Mouse (Mus musculus) hindbrain, embryonic 12.5 days (tissue): ENCODE results near the gene Csf2ra. TPM values are rescaled to one million over a fixed set of nuclear protein-coding genes. Genes with fewer than 3 reads are reported as not detected.
"Not testable (repeated sequence)": the region's sequence is repeated elsewhere in the genome, so short reads cannot be mapped to it uniquely, and the experiment has no call there.

Source experiments
- ATAC-seq: fragments of 200-750 bp; cut with Nextera tagmentation; 2 replicates; pipeline ENCODE4 v1.8.0; 2017; ENCODE audit warnings: moderate TSS enrichment; ENCODE audit not compliant: low FRiP score
- H3K27ac ChIP-seq: fragments of 300-500 bp; sonication (generic); 2 replicates; pipeline ENCODE4 v1.5.1; 2016; ENCODE audit warnings: mild to moderate bottlenecking
- H3K27me3 ChIP-seq: fragments of 300-500 bp; sonication (generic); 2 replicates; pipeline ENCODE4 v1.6.1; 2016; ENCODE audit warnings: mild to moderate bottlenecking
- H3K36me3 ChIP-seq: fragments of 300-500 bp; sonication (generic); 2 replicates; pipeline ENCODE4 v1.6.1; 2016; ENCODE audit warnings: mild to moderate bottlenecking
- H3K4me1 ChIP-seq: fragments of 300-500 bp; sonication (generic); 2 replicates; pipeline ENCODE4 v1.6.1; 2016
- H3K4me2 ChIP-seq: fragments of 300-500 bp; sonication (generic); replicated peaks from 2 replicates; pipeline ENCODE4 v1.6.1; 2016; ENCODE audit warnings: mild to moderate bottlenecking
- H3K4me3 ChIP-seq: fragments of 300-500 bp; sonication (generic); 2 replicates; pipeline ENCODE4 v1.5.1; 2016; ENCODE audit warnings: mild to moderate bottlenecking
- H3K9ac ChIP-seq: fragments of 300-500 bp; sonication (generic); 2 replicates; pipeline ENCODE4 v1.6.1; 2016; ENCODE audit warnings: mild to moderate bottlenecking, moderate library complexity
- H3K9me3 ChIP-seq: fragments of 300-500 bp; sonication (generic); replicated peaks from 2 replicates; pipeline ENCODE4 v1.6.1; 2016; ENCODE audit warnings: mild to moderate bottlenecking
- WGBS: fragments of 180-500 bp; shearing (Covaris S2); methylation state at CpG from one replicate; pipeline ENCODE4 v1.1.7; 2016; 5-methylcytosine and 5-hydroxymethylcytosine counted together
- polyA plus RNA-seq: library from polyadenylated mRNA; unstranded; fragments of >200 nt; fragmentation: Nextera tagmentation; extraction: Ambion mirVana; gene quantifications from 2 replicates; pipeline ENCODE4 v1.2.1, GENCODE M21; 2016

Csf2ra gene
- polyA plus RNA-seq, 1 experiment from 2014 or later, result 41.6 TPM

DNA sequence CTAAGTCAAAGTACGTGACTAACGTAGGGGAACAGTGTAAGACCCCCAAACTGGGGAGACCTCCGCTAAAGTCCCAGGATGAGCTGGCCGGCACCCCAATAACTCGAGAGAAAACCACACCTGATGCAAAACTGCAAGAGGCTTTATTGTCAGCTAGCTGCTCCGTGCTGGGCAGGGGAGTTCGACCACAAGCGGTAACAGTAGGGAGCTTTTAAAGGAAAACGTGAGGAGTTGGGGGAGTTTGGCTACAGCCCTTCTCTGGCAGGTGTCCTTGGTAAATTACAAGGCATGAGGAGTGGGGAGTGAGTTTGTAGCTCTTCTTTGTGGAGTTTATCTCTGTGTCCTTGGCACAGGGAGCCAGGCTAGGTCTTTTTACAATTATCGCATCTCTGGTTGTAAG, 28.4 kb downstream of the Csf2ra start:
- Histone ChIP-seq H3K9ac (no peak overlapping the region), H3K4me1 (no peaks in the 10 kb centered on the region), H3K27me3 (no peaks in the 10 kb centered on the region), H3K4me3 (no peak overlapping the region), H3K36me3 (no peaks in the 10 kb centered on the region), H3K4me2 (no peak overlapping the region), H3K9me3 (no peaks in the 10 kb centered on the region), H3K27ac (no peak overlapping the region)
- ATAC-seq, result no peak
- 18% methylated on average over 10 of the region's 10 CpGs for WGBS

DNA sequence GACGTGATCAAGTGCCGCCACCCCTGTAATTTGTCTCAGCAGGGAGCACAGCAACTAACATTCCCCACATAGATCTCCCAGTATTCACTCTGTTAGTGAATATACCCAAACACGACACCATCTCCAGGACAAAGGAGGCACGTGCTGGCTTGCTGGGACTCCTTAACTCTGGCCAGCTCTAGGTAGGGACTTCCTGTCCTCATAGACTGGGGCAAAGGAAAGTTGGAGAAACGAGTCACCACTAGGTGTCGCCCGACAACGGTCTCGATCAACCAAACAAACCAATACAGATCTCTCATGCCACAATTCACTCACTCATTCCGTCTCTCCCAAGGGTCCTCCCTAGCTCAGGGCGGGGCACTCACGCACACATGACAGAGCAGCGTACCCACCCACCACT, 28.9 kb downstream of the Csf2ra start:
- Histone ChIP-seq H3K4me1 (no peaks in the 10 kb centered on the region), H3K27ac (no peak overlapping the region), H3K27me3 (no peaks in the 10 kb centered on the region), H3K9ac (no peak overlapping the region), H3K9me3 (no peaks in the 10 kb centered on the region), H3K36me3 (no peaks in the 10 kb centered on the region), H3K4me3 (no peak overlapping the region), H3K4me2 (no peak overlapping the region)
- 13% methylated on average over 13 of the region's 13 CpGs for WGBS
- ATAC-seq, result no peak

DNA sequence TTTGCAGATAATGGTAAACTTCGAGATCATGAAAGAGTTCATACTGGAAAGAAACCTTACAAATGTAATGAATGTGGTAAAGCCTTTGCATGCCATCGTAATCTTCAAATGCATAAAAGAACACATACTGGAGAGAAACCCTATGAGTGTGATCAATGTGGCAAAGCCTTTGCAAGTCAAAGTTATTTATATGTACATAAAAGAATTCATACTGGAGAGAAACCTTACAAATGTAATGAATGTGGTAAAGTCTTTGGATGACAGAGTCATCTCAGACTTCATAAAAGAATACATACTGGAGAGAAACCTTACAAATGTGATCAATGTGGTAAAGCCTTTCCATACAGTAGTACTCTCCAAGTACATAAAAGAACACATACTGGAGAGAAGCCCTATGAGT, 44.6 kb downstream of the Csf2ra start, which contains the start of gene Gm6020:
TSS of gene Gm6020 (plus strand) at position 301 of the 400 bp plus-strand sequence.
- H3K27ac ChIP-seq, H3K27me3 ChIP-seq, H3K4me1 ChIP-seq, ATAC-seq, H3K4me3 ChIP-seq, H3K36me3 ChIP-seq, H3K9ac ChIP-seq, H3K4me2 ChIP-seq: not testable (repeated sequence)
- WGBS, result 91% methylated on average over 2 of the region's 2 CpGs
- H3K9me3 ChIP-seq, result peaks cover 33% of the 10 kb centered on the region

DNA sequence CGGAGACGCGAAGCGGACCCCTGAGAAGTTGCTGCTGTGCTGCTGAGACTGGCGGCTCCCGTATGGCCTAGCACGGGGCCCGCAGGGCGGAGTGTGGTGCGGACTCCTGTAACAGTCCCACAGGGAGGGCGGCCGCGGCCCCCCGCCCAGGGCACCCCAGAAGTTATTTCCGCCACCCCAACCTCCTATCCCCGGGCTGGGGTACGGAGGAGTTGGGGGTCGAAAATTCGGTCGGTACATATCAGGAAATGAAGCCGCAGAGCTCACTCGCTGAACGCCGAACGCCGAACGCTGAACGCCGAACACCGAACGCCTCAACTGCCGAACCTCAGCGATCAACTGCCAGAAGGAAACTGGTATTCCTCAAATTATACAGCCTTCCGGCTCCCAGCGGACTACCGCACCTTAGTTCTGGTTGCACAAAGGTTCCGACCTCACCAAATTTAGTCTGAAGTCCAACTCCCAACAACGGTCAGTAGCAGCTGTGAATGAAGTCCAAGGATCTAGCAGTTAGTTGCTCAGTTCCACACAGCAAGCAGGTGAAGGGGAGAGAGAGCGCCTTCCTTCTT, 52.4 kb downstream of the Csf2ra start, which contains the start of gene Gm7102:
TSS of gene Gm7102 (minus strand) at position 554 of the 569 bp plus-strand sequence.
- H3K36me3 ChIP-seq, result no peaks in the 10 kb centered on the region
- no peak within 1 kb of the TSS for H3K9ac ChIP-seq
- no peak for ATAC-seq
- peaks cover 5% of the 10 kb centered on the region; the same call in 1 of the 2 replicates for H3K9me3 ChIP-seq
- H3K4me3 ChIP-seq, result peak within 1 kb of the TSS; percentile 29
- H3K27me3 ChIP-seq, result peaks cover 8% of the 10 kb centered on the region; the same call in 1 of the 2 replicates
- peak within 1 kb of the TSS; percentile 47 for H3K4me2 ChIP-seq
- 39% methylated on average over 39 of the region's 39 CpGs for WGBS
- no peak within 1 kb of the TSS for H3K27ac ChIP-seq
- H3K4me1 ChIP-seq, result no peaks in the 10 kb centered on the region

Other genes starting within 250 kb of the Csf2ra start
- gene Zfp950, start 87.6 kb downstream of the Csf2ra start, polyA plus RNA-seq, result 40.9 and 45.3 TPM in 2 replicates
- gene Gm7102, start 52.1 kb downstream of the Csf2ra start, polyA plus RNA-seq, result not detected in 2 replicates
- gene Gm6020, start 44.5 kb downstream of the Csf2ra start, polyA plus RNA-seq, result not detected in 2 replicates
- gene Gm21060, start 68.6 kb upstream of the Csf2ra start, polyA plus RNA-seq, result not detected in 2 replicates